Mouse (Mus musculus) limb, embryonic 12.5 days (tissue): ENCODE data around the gene Zfp746. TPM values are rescaled to one million over a fixed set of nuclear protein-coding genes. Genes with fewer than 3 reads are reported as not detected.

Experiments used
- microRNA-seq: library from miRNA; unstranded; fragments of <30 nt; microRNA quantifications from one replicate; pipeline ENCODE4, GENCODE M21; 2017
- polyA plus RNA-seq: library from polyadenylated mRNA; unstranded; fragments of >200 nt; fragmentation: Nextera tagmentation; extraction: Ambion mirVana; gene quantifications from 2 replicates; pipeline ENCODE4 v1.2.1, GENCODE M21; 2016

Zfp746 gene
- polyA plus RNA-seq, 1 experiment from 2014 or later, result 34.8 TPM

Small RNA genes within 50 kb of the gene (microRNA-seq; reads per million reads assigned to microRNA genes)
- gene Gm24563, result not detected

Other genes starting within 250 kb of the Zfp746 start
- gene Zfp282, start 209.4 kb downstream of the Zfp746 start, polyA plus RNA-seq, result 25.3 and 26.5 TPM in 2 replicates
- gene Zfp212, start 166.1 kb downstream of the Zfp746 start, polyA plus RNA-seq, result 20.5 and 20.9 TPM in 2 replicates
- gene Zfp956, start 133.2 kb downstream of the Zfp746 start, polyA plus RNA-seq, result 12.3 and 13.3 TPM in 2 replicates
- 10.3 and 10.8 TPM in 2 replicates for gene Zfp777, start 37.7 kb downstream of the Zfp746 start, polyA plus RNA-seq